Mouse (Mus musculus): ENCODE measurements around the gene Slc9a8. TPM values are rescaled to one million over a fixed set of nuclear protein-coding genes. Genes with fewer than 3 reads are reported as not detected.

Slc9a8 gene
- total RNA-seq, 2 experiments from 2014 or later: 29.2 to 33.3 TPM

- no peak for DNase-seq
Measured at GRCm38 (mm10) chr2:167483827-167484410, 62.4 kb downstream of the Slc9a8 start.

- DNase-seq: no peak
Measured at GRCm38 (mm10) chr2:167484932-167485331, 63.4 kb downstream of the Slc9a8 start.

- peak; percentile 65 for DNase-seq
Measured at GRCm38 (mm10) chr2:167485501-167486377, 64.2 kb downstream of the Slc9a8 start.

- no peak for DNase-seq
Measured at GRCm38 (mm10) chr2:167486573-167486972, 65.1 kb downstream of the Slc9a8 start.

GRCm38 (mm10) chr2:167487551-167487950, 66.0 kb downstream of the Slc9a8 start:
- no peak for DNase-seq

GRCm38 (mm10) chr2:167487994-167488393, 66.5 kb downstream of the Slc9a8 start:
- no peak for DNase-seq

GRCm38 (mm10) chr2:167490813-167491525, 69.5 kb downstream of the Slc9a8 start:
- DNase-seq: no peak

GRCm38 (mm10) chr2:167491757-167492708, 70.5 kb downstream of the Slc9a8 start, which contains the start of gene Rnf114:
TSS of gene Rnf114 (plus strand) at chr2:167492645.
- peak; percentile 51 for DNase-seq

GRCm38 (mm10) chr2:167492713-167493636, 71.5 kb downstream of the Slc9a8 start, which contains the start of gene Spata2:
TSS of gene Spata2 (minus strand) at chr2:167492887.
- DNase-seq: peak; percentile 93

GRCm38 (mm10) chr2:167496437-167496836, 74.9 kb downstream of the Slc9a8 start:
- no peak for DNase-seq

- no peak for DNase-seq
Measured at GRCm38 (mm10) chr2:167497272-167497671, 75.8 kb downstream of the Slc9a8 start.

- no peak for DNase-seq
Measured at GRCm38 (mm10) chr2:167502554-167503252, 81.2 kb downstream of the Slc9a8 start.

GRCm38 (mm10) chr2:167503253-167503895, 81.9 kb downstream of the Slc9a8 start:
- DNase-seq: peak; percentile 93

GRCm38 (mm10) chr2:167503896-167504349, 82.4 kb downstream of the Slc9a8 start:
- peak; percentile 43 for DNase-seq

GRCm38 (mm10) chr2:167505127-167505526, 83.6 kb downstream of the Slc9a8 start:
- DNase-seq: no peak

- DNase-seq: no peak
Measured at GRCm38 (mm10) chr2:167506546-167507260, 85.2 kb downstream of the Slc9a8 start.

- no peak for DNase-seq
Measured at GRCm38 (mm10) chr2:167507719-167508385, 86.3 kb downstream of the Slc9a8 start.

GRCm38 (mm10) chr2:167508569-167508968, 87.1 kb downstream of the Slc9a8 start:
- no peak for DNase-seq
